8 mouse cellular contexts compared by ENCODE assay signal in genomic region chr2:13278114-13278862, GRCm38 (mm10). TPM values are rescaled to one million over a fixed set of nuclear protein-coding genes. Genes with fewer than 3 reads are reported as not detected.
DNase-seq lines count a peak whose midpoint lies in the region; ATAC-seq lines count a peak whose summit lies in the region.

No protein-coding gene starts in this region.

- no peak for ATAC-seq in heart, embryonic 13.5 days (ENCODE audit: extremely low read depth, insufficient number of reproducible peaks, low FRiP score, low TSS enrichment)
- no peak; the same call in 1 of the 2 replicates for ATAC-seq in limb, embryonic 13.5 days (ENCODE audit: low FRiP score, low read depth)
- no peak for ATAC-seq in erythroid progenitor cell, adult 5-6 weeks (replicated peaks; ENCODE audit: low FRiP score, poor library complexity, severe bottlenecking)

- no peak for DNase-seq in heart, postnatal 25 days (ENCODE audit: low spot score)
- peak; percentile 60 for DNase-seq in CD4-positive, CD25-positive, alpha-beta regulatory T cell, adult 2 months (ENCODE audit: low read depth, low spot score)
- peak; percentile 52 for DNase-seq in embryo, embryonic 11 days
- DNase-seq in cerebellum, postnatal 4 days (ENCODE audit: low spot score in 2 of 2), result no peak
- DNase-seq in right cerebral cortex, postnatal 25 days, result no peak

- H3K27ac ChIP-seq in heart, embryonic 13.5 days (replicated peaks), result no peak overlapping the region
- no peak overlapping the region for H3K27ac ChIP-seq in limb, embryonic 13.5 days

- H3K4me3 ChIP-seq in heart, embryonic 13.5 days, result no peak overlapping the region
- H3K4me3 ChIP-seq in limb, embryonic 13.5 days, result no peak overlapping the region

- no peaks in the 10 kb centered on the region for H3K36me3 ChIP-seq in heart, embryonic 13.5 days
- H3K36me3 ChIP-seq in limb, embryonic 13.5 days, result no peaks in the 10 kb centered on the region

- intact Hi-C loops in heart, postnatal 25 days (cut with DNase I), result loop anchor here (1.0 to 5.0 kb wide), 2 partner anchors 319 to 774 kb away; no protein-coding TSS in a partner anchor

- H3K9me3 ChIP-seq in heart, embryonic 13.5 days, result no peaks in the 10 kb centered on the region
- no peaks in the 10 kb centered on the region for H3K9me3 ChIP-seq in limb, embryonic 13.5 days

- no peak overlapping the region for H3K9ac ChIP-seq in heart, embryonic 13.5 days
- H3K9ac ChIP-seq in limb, embryonic 13.5 days, result no peak overlapping the region

- 0 out of 2 replicates have a peak, but pooled peaks cover 5% of the 10 kb centered on the region for H3K4me1 ChIP-seq in heart, embryonic 13.5 days
- H3K4me1 ChIP-seq in limb, embryonic 13.5 days, result 0 out of 2 replicates have a peak, but pooled peaks cover 3% of the 10 kb centered on the region

- H3K4me2 ChIP-seq in heart, embryonic 13.5 days, result peak overlapping the region; percentile 46
- 0 out of 2 replicates have a peak overlapping the region, but pooled peaks have one; percentile 15 for H3K4me2 ChIP-seq in limb, embryonic 13.5 days (replicated peaks)

- no peaks in the 10 kb centered on the region for H3K27me3 ChIP-seq in heart, embryonic 13.5 days (replicated peaks)
- no peaks in the 10 kb centered on the region for H3K27me3 ChIP-seq in limb, embryonic 13.5 days

- 51% methylated on average over 10 of the region's 10 CpGs for whole genome bisulfite sequencing in heart, embryonic 13.5 days
- 56% methylated on average over 10 of the region's 10 CpGs for WGBS in limb, embryonic 13.5 days

RNA-seq across cellular contexts. Expression of gene Rsu1, which starts 7.1 kb away (rescaled TPM):
- polyA plus RNA-seq in heart, embryonic 13.5 days (2015; fragmentation: Nextera tagmentation; extraction: Ambion mirVana), result 134 and 142 TPM in 2 replicates
- 10 to 100 TPM; 54.1 to 54.7 TPM for total RNA-seq in heart, postnatal 25 days (2021)
- 125 and 131 TPM in 2 replicates for polyA plus RNA-seq in limb, embryonic 13.5 days (2015; fragmentation: Nextera tagmentation; extraction: Ambion mirVana)
- total RNA-seq in erythroid progenitor cell, adult 5-6 weeks (2015; ENCODE audit: low replicate concordance), result 22.2 and 30.3 TPM in 2 replicates
- total RNA-seq in erythroid progenitor cell, adult 5-6 weeks (2017; ENCODE audit: low replicate concordance), result 16.3 and 27.5 TPM in 2 replicates

Comparison
In these comparisons a context has a peak if more than half of its experiments do, and no peak if none do; other contexts are left out.
1. DNase-seq: peak in CD4-positive, CD25-positive, alpha-beta regulatory T cell, adult 2 months (single experiment) and embryo, embryonic 11 days (single experiment); none in heart, postnatal 25 days (single experiment), cerebellum, postnatal 4 days (0 of 2) and right cerebral cortex, postnatal 25 days (single experiment).